Mouse (Mus musculus) granulocyte monocyte progenitor cell, adult 5-6 weeks (primary cell): ENCODE measurements around the gene Ptp4a2. TPM values are rescaled to one million over a fixed set of nuclear protein-coding genes. Genes with fewer than 3 reads are reported as not detected.
"Not testable (repeated sequence)": the region's sequence is repeated elsewhere in the genome, so short reads cannot be mapped to it uniquely, and the experiment has no call there.

Source experiments
- ATAC-seq: replicated peaks from 2 replicates; pipeline ENCODE4 v1.8.0; 2016; ENCODE audit warnings: mild to moderate bottlenecking, moderate TSS enrichment, inconsistent platforms; ENCODE audit not compliant: poor library complexity, severe bottlenecking
- total RNA-seq, 2 experiments: library from RNA; stranded (forward) in 1 of 2; stranded (reverse) in 1 of 2; fragments of 200-712, 200-1000 nt in 1 of 2; fragments of >200 nt in 1 of 2; fragmentation: Nextera tagmentation in 1 of 2; gene quantifications; 2 replicates each; pipeline ENCODE4 v1.2.3; 2014 to 2017

The Ptp4a2 gene
- total RNA-seq (2014; fragmentation: Nextera tagmentation) (277 and 304 TPM in 2 replicates), total RNA-seq (2017) (345 and 391 TPM in 2 replicates)

DNA sequence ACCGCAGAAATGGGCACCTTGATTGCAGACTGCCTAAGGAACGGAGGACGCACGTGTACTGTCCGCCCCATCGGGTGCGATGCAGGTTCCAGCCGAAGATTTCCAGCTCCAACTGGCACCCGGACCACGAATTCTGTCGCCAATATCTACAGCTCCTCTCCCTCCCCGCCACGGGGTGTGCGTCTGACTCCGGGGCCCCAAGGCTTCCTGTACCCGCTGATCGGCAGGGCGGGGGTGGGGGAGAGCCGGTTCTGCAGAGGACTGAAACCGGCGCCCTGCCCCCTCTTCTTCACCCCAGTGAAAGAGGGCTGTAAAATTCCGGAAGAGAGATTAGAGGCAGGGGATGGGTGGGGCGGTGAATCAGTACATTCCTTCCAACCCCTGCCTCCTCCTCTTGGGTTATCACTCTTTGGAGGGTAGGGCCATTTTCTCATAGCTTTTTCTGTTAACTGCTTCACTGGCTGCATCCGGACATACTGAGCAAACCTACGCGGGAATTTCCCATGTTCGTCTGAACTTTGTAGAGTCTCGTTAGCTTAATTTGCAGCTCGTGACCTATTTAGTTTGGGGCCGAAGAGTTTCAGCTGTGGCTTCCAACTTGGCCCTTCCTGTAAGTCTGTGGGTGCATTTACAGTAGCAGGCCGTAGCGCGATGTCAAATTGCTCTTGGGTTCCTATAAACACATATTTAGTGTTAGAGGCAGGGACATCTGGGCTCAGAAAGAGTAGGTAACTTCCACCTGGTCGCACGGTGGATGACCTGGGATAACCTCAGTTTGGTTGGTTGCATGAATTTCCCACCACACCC lies at the start of gene Ptp4a2:
Ptp4a2 (plus strand) TSS at position 422 of the 807 bp plus-strand sequence.
- peak; percentile 93 for ATAC-seq

DNA sequence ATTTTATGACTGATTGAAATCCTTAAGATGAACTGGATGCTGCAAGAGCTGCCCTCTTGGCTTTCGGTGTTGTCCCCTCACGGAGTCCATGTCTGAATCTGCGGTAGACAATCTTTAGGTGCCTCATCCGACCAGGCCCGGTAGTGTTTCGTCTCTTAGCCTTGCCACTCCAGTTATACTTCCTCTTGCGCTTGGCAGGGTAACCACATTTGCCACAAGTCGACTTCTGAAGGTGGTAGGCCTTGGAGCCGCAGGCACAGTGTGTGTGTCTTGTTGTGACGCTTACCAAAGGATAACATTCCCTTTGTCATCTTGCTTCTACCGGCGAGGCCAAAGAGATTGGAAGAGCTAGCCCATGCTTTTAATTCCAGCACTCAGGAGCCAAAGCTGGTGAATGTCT lies 49.4 kb upstream of the Ptp4a2 start:
- ATAC-seq, result peak; percentile 92

DNA sequence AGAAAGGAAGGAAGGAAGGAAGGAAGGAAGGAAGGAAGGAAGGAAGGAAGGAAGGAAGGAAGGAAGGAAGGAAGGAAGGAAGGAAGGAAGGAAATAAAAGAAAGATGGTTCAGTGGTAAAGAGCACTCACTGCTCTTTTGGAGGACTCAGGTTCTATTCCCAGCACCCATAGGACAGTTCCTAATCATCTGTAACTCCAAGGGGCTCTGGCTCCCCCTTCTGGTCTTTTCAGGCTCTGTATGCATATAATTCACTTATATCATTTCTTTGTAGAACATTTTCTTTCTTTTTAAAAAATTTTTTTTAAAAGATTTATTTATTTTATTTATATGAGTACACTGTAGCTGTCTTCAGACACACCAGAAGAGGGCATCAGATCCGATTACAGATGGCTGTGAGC lies 48.5 kb upstream of the Ptp4a2 start:
- ATAC-seq, result not testable (repeated sequence)

DNA sequence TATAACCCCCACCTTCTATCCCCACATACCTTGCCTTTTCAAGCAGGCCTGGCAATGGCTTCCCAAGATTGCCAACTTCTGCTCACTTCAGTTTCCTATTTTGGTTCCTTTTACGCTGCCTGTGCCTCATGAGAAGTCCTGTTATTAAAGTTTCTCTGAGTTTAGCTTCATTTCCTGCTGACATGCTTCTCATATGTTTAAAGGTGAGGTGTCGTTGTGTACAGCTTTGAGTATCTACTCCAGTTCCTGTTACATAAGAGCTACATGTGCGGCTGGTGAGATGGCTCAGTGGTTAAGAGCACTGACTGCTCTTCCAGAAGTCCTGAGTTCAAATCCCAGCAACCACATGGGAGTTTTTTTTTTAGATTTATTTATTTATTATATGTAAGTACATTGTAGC lies 45.7 kb upstream of the Ptp4a2 start:
- peak; percentile 36 for ATAC-seq

DNA sequence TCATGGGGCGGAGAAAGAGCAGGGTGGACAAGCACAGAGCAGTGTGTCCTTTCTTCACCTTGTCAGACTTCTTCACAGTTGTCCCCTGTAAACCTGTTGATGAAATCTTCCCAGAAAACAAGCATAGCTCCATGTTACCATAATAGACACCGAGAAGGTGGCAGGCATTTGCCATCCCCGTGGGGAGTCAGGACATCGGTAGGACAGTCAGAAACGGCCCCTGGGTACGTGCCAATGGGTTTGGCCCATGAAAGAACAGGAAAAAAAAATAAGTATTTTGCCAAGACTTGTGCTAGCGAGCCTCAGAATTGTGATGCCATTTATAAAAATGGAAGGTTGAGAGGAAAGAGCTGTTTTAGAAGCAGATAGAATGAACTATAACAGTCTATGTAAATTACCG lies 43.2 kb upstream of the Ptp4a2 start:
- ATAC-seq, result no peak

DNA sequence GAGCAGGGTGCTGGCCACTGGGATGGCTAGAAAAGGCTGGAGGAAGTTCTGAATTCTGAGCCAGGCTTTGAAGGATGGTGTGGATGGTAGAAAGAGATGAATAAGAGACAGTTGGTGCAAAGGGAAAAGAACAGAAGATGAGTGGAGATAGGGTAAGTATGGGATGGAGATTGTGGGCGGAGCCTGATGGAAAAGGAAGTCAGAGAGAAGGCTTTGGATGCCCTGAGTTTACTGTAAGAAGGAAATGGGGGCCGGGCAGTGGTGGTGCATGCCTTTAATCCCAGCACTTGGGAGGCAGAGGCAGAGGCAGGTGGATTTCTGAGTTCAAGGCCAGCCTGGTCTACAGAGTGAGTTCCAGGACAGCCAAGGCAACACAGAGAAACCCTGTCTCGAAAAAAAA lies 42.3 kb upstream of the Ptp4a2 start:
- not testable (repeated sequence) for ATAC-seq

DNA sequence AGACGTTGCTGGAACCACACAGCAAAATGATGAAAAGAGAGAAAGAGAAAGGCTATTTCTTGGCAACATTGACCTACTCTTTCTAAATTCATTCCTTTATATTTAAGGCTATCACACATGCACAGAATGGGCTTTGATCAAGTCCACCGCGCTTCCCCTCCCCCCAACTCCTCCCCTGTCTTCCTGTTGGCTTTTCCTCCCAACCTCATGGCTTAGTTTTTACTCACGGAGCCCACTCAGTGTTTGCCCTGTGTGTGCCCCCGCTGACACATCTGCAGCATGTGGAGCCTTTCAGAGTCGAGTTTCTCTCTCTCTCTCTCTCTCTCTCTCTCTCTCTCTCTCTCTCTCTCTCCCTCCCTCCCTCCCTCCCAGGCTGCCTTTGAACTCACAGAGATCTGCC lies 40.4 kb upstream of the Ptp4a2 start:
- ATAC-seq, result no peak

DNA sequence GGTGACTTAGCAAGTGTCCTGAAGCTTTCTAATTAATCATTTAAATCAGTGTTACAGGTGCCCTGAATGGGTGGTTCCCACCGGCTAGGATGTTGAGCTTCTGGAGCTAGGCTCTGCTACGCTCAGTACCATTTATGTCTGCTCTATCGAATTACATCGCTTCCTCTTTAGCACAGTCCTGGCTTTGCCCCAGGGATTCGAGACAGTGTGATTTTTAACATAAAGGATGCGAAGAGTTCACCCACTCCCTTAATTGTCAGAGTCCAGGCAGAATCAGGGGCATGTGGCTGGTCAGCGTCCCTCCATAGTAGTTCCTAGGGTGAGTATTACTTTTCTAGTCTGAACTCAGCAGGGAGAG lies 39.7 kb upstream of the Ptp4a2 start:
- ATAC-seq, result peak; percentile 49

DNA sequence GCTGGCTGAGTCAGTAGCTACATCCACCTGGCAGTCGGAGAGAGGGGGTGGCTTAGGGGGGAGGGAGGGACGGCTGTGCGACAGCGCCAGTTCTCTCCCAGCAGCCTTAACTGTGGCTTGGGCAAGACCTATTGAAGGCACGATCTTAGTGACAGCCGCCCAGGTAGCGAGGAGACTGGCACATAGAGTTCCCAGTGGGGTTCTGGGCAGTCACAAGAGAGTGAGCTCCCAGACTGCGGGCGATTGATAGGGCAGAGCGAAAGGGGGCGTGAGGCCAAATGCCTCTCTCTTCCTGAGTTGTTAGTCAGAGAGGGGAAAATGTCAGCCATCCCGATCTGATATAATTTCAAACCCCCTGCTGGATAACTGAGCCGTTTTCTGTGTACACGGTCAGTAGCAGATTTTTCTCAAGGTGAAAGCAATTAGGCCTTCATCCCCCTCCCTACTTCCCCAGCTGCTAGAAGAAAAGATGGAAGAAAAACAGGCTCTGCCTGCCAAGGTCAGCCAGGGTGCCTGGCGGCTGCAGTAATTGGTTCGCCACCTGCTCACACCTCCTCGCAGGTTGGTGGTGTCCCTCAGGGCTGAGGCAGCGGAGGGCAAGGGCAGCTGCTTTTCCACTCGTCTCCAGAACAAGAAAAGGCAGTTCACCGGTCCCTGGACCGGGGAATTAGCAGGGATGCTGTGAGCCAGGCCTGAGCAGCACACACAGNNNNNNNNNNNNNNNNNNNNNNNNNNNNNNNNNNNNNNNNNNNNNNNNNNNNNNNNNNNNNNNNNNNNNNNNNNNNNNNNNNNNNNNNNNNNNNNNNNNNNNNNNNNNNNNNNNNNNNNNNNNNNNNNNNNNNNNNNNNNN lies 39.1 kb upstream of the Ptp4a2 start:
- peak; percentile 70 for ATAC-seq

DNA sequence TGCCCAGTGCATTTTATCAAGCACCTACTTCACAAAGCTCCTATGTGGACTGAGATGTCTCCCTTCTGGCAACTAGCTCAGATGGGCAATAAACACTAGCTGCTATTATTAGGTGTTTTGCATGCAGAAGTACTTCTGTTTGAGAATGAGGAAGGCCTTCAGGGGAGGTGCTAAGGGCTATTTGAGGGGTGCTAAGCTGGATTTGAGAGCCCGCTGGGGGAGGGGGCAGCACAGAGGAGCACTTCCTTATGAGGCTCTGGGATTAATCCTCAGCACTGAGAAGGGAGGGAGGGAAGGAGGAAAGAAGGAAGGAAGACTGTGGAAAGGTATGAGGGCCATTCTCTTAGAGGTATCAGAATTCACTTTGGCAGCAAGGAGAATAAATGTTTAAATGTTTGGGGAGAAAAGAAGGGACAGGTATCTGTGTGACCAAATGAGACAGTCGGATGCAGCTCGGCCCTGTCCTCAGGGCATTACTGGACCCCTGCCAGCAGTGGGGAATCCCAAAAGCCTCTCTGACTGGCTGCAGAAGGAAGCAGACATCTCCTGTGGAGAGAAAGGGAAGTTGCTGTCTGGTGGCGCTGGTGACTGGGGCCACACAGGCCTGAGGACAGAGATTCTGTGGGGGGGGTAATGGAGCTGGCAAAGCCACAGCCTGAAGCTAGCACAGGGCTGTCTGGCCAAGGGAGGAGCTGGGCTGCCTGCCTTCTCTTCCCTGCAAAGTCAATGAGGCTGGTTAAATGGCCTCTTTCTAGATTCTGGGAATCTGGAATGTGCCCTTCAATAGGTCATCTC lies 28.9 kb upstream of the Ptp4a2 start:
- ATAC-seq, result peak; percentile 90

DNA sequence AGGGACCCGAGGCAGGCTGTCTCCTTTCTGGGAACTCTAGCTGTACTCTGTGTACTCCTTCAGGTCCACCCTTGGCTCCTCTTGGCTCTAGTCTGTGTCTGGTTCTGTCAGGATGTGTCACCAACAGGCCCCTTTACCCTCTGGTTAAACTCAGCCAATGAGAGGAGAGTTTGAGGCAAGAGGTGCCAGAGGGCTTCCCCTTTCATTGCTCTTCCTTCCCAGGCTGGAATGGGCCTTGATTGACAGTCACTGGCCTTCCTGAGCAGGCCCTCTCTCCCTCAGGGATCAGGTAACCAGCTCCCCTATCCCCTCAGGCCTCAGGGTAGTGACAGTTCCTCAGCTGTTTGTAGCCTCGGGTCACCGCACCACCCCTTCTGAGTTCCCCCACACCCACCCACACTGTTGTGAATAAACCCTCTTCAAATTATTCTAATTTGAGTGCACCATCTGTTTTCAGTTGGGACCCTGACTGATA lies 28.1 kb upstream of the Ptp4a2 start:
- peak; percentile 62 for ATAC-seq

DNA sequence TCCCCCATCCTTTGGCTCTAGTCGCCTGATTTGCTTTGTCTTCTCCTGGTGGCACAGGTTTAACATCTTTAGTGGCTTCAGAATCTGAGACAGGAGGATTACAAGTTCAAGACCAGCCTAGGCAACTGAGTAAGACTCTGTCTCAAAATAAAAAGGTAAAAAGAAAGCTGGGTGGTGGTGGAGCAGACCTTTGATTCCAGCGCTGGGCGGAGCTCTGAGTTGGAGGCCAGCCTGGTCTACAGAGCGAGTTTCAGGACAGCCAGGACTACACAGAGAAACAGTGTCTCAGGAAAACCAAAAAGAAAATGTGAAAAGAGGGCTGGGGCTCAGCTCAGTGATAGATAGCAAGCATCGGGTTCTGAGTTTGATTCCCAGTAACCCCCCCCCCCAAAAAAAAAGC lies 27.5 kb upstream of the Ptp4a2 start:
- ATAC-seq, result no peak

DNA sequence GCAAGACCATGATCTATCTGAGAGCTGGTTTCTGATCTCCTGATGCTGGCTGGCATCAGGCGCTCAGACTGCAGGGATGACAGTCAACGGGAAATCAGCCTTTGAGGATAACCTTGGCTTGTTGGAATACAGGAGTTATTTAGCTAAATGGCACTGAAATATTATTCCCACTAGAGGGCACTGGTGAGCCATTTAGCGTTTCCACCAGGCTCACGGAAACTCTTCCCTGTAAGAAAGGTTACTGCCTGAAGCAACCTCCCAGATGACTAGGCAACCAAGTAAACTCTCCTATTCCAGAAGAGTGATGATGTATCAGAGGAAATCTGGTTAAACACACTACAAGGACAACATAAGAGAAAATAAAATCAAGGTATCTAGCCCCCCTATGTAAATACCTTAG lies 25.8 kb upstream of the Ptp4a2 start:
- ATAC-seq, result peak; percentile 42

DNA sequence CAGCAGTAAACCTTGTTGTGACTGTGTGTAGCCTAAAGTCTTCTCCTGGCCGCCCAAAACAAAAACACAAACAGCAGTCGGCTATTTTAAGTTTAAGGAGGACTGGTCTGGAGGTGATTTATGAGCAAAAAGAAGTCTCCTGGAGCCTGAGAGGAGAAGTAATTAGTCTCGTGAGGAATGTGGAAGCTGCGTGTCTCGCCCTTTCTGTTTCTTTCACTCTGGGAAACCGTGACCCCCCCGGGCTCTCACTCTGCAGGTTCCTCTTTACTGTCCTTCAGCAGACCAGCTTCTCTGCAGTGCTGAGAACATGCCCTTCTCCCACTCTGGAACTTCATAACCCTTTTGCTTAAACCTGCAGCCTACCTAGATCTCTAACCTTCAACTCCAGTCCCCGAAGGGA lies 22.3 kb upstream of the Ptp4a2 start:
- ATAC-seq, result peak; percentile 78

DNA sequence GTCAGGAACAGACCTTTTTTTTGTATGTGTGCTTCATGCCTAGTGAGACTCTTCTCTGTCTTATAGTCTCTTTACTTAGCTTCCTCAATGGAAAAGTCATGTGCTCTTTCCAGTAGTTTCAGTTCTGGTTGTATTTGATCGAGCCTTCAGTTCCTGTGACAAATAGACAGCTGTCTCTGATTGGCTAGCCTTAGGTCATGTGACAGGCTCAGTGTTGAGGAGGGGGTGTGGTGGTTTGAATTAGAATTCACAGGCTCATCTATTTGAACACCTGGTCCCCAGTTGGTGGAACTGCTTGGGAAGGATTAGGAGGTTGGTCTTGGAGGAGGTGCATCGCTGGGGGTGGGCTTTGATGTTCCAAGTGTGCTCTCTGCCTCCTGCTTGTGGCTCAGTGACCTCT lies 21.4 kb upstream of the Ptp4a2 start:
- peak; percentile 54 for ATAC-seq

DNA sequence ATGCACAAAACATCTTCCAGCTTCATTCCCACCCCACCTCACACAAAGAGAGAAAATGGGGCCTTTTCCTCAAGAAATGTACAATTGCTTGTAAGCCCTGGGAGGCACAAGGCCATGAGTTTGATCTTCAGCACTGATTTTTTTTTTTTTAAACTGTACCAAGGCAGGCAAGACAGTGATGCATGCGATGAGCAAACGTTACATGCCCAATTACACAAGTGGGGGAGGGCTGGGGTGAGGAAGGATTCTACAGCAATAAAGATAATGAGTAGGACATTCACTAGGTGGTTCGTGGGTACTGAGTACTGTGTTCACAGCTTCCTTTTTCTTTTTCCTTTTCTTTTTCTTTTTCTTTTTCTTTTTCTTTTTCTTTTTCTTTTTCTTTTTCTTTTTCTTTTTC lies 20.5 kb upstream of the Ptp4a2 start:
- ATAC-seq, result no peak

DNA sequence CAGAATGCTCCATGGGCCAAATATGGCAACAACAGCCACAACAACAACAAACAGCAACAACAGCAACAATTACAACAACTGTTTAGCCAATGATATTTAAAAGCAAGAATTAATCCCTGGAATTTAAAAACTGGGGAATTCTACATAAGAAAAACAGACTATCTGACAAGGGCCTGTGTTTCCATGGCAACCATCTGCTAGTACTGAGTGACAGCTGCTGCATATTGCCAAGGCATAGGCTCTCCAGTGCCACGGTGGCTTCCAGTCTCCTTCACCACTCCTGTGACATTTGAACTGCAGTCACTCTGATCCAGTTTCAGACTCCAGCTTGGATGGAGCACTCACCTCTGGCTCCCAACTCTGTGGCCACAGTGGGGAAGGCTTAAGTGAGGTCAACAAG lies 19.6 kb upstream of the Ptp4a2 start:
- ATAC-seq, result no peak

DNA sequence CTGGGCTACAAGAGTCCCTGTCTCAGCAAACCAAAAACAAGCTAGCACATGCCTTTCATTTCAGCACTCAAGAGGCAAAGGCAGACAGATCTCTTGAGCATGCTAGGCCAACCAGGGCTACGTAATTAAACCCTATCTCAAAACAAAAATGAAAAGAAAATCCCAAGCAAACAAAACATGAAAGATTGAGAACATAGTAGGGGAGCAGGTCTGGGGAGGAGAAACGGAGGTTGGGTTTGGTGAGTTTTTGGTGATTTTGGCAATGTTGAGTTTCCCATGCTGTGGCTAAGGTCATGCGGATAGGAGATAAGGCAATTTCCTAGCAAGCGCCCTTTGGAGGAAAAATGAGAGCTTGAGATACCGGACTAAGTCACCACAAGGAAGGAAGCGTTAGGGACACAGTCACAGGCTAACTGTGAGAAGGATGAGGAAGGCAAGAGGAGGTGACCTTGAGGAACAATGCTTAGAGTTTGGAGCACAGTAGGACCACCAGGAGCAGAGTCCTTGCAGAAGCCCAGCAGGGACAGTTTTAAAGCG lies 18.3 kb upstream of the Ptp4a2 start:
- ATAC-seq, result 0 out of 2 replicates have a peak, but pooled peaks have one; percentile 9

DNA sequence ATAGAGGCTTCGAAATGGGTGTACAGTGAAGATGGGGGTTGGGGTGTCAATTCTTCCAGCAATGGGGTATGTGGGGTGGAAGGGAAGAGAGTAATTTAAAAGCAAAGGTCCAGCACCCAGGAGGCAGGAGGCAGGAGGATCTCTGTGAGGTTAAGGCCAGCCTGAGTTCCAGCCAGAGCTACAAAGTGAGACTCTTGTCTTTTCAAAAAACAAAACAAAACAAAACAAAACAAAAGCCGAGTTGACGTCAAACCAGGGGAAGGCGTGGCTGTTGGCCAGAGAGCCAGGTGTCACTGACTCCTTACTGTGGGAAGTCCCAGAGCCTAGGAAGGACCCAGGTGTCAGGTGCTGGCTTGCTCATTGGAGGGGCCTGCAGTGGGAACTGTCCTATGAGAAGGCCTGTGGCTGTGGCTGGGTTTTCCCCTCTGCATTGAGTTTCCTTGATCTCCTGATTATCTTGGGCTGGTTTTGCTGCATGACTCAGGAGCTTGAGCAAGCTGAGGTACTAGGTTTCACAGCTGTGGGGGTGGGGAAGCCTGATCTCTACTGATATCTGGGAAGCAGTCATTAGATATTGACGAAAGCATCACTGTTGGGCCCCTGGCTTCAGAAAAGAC lies 17.2 kb upstream of the Ptp4a2 start:
- peak; percentile 73 for ATAC-seq
